Mouse (Mus musculus) limb, embryonic 11.5 days (tissue): ENCODE measurements around the gene Tbx3. TPM values are rescaled to one million over a fixed set of nuclear protein-coding genes. Genes with fewer than 3 reads are reported as not detected.

Experiments
- ATAC-seq: fragments of 200-750 bp; cut with Nextera tagmentation; 2 replicates; pipeline ENCODE4 v1.8.0; 2017; ENCODE audit warnings: low read depth; ENCODE audit not compliant: insufficient number of reproducible peaks, low FRiP score, low TSS enrichment
- DNase-seq: peaks from one replicate; pipeline ENCODE4 v3.0.0-alpha.2; 2015; ENCODE audit warnings: low spot score
- H3K27ac ChIP-seq: fragments of 300-500 bp; sonication (generic); replicated peaks from 2 replicates; pipeline ENCODE4 v1.5.1; 2014; ENCODE audit warnings: low read depth, mild to moderate bottlenecking, low read length
- H3K27me3 ChIP-seq: fragments of 300-500 bp; sonication (generic); 2 replicates; pipeline ENCODE4 v1.6.1; 2014; ENCODE audit warnings: mild to moderate bottlenecking, low read length, mixed read lengths; ENCODE audit not compliant: control insufficient read depth, insufficient read depth
- H3K36me3 ChIP-seq: fragments of 300-500 bp; sonication (generic); 2 replicates; pipeline ENCODE4 v1.6.1; 2014; ENCODE audit warnings: mild to moderate bottlenecking, low read length, moderate library complexity, mixed read lengths; ENCODE audit not compliant: control insufficient read depth, insufficient read depth
- H3K4me1 ChIP-seq: fragments of 300-500 bp; sonication (generic); 2 replicates; pipeline ENCODE4 v1.6.1; 2014; ENCODE audit warnings: low read length, mixed read lengths; ENCODE audit not compliant: control insufficient read depth, insufficient read depth
- H3K4me2 ChIP-seq: fragments of 300-500 bp; sonication (generic); 2 replicates; pipeline ENCODE4 v1.6.1; 2014; ENCODE audit warnings: low read depth, mild to moderate bottlenecking, moderate library complexity; ENCODE audit not compliant: severe bottlenecking
- H3K4me3 ChIP-seq: fragments of 300-500 bp; sonication (generic); 2 replicates; pipeline ENCODE4 v1.5.1; 2014; ENCODE audit warnings: low read depth, low read length
- H3K9ac ChIP-seq: fragments of 300-500 bp; sonication (generic); 2 replicates; pipeline ENCODE4 v1.6.1; 2014; ENCODE audit warnings: mild to moderate bottlenecking, low read length
- H3K9me3 ChIP-seq: fragments of 300-500 bp; sonication (generic); 2 replicates; pipeline ENCODE4 v1.6.1; 2016; ENCODE audit warnings: low read length; ENCODE audit not compliant: control insufficient read depth
- WGBS: fragments of 180-500 bp; shearing (Covaris S2); extraction: QIAGEN DNeasy Blood & Tissue Kit; methylation state at CpG from one replicate; pipeline ENCODE4 v1.1.7; 2014; 5-methylcytosine and 5-hydroxymethylcytosine counted together
- polyA plus RNA-seq: library from polyadenylated mRNA; unstranded; fragments of >200 nt; fragmentation: Nextera tagmentation; extraction: Ambion mirVana; gene quantifications from 2 replicates; pipeline ENCODE4 v1.2.1, GENCODE M21; 2014

Tbx3 gene
- polyA plus RNA-seq, 1 experiment from 2014 or later = 42.6 TPM

DNA sequence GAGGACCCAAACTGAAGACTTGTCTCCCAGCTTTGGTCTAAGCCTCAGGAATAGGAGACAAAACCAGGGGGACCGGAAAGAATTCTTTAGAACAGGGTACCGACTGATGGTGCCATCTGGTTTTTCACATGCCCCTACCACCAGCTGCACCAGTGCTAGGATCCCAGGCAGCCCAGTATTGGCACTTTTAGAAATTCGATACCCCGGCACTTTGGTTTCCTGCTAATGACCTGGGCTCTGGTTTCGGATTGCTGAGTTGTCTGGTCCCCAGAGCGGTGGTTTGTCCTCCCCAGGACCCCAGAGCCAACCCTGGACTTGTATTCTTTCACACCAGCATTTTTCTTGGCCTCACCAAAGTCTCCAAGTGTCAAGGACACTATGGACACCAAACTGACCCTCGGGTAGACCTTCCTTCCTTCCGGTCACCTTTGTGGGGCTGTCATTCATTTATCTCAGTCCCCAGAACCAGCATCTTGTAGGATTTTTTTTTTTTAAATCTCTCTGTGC lies 18.5 kb downstream of the Tbx3 start:
- H3K27ac ChIP-seq = no peak overlapping the region
- 4% methylated on average over 8 of the region's 8 CpGs for WGBS
- peak; percentile 37 for DNase-seq

GRCm38 (mm10) chr5:119689501-119689900 lies 19.0 kb downstream of the Tbx3 start:
- H3K27ac ChIP-seq = no peak overlapping the region
- no peak overlapping the region for H3K4me2 ChIP-seq
- 34% methylated on average over 3 of the region's 3 CpGs for WGBS
- no peaks in the 10 kb centered on the region for H3K36me3 ChIP-seq
- DNase-seq (no peak), ATAC-seq (no peak)
- H3K4me1 ChIP-seq = peaks cover 28% of the 10 kb centered on the region
- H3K9ac ChIP-seq = no peak overlapping the region
- H3K9me3 ChIP-seq = no peaks in the 10 kb centered on the region
- H3K4me3 ChIP-seq = no peak overlapping the region
- H3K27me3 ChIP-seq = peaks cover 45% of the 10 kb centered on the region

More for the DNA sequence above, 18.5 kb downstream of the Tbx3 start:
- peak overlapping the region; percentile 28 for H3K4me2 ChIP-seq
- no peak for ATAC-seq
- H3K9me3 ChIP-seq = no peaks in the 10 kb centered on the region
- H3K36me3 ChIP-seq = no peaks in the 10 kb centered on the region
- H3K4me3 ChIP-seq = no peak overlapping the region
- H3K9ac ChIP-seq = no peak overlapping the region; the same call in 1 of the 2 replicates
- peaks cover 48% of the 10 kb centered on the region for H3K27me3 ChIP-seq
- peaks cover 28% of the 10 kb centered on the region for H3K4me1 ChIP-seq

DNA sequence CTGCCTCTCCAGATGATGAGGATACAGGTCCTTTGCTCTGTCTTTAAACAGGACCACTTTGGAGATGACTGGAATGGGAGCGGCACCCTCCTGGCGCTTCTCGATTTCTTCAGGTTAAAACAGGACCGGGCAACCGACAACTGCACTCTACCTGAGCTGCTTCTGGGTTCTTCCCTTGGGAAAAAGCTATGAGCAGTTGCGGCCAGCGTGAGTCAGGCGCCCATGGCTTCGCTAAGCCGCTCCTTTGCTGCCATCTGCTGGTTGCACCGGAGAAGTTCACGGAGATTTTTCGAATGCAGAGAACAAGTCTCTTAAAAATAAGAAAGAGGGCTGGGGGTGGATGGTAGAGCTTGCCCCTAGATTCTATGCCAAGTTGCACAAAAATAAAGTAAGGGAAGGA lies 20.6 kb downstream of the Tbx3 start:
- H3K4me2 ChIP-seq = no peak overlapping the region

DNA sequence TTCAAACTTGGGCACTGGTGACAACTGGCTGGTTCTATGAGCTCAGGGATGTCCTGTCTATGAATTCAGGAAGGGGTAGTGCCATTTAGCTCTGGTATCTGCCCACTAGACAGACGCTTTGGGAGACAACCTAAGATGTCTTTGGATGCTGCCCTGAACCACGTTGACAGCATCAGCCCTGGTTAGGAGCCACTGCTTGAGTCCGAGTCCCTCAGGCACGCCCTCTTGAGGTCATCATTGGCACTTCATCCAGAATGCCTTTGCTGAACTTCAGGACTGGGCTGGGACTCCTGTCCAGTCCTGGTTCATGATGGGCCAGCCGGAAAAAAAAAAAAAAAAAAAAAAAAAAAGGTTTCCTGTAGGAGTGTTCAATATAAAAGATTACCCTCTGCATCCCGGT lies 22.0 kb downstream of the Tbx3 start:
- DNase-seq (peak; percentile 37), ATAC-seq (no peak)
- Histone ChIP-seq H3K27ac (no peak overlapping the region), H3K27me3 (peaks cover 29% of the 10 kb centered on the region), H3K9ac (no peak overlapping the region), H3K9me3 (no peaks in the 10 kb centered on the region), H3K4me1 (peaks cover 18% of the 10 kb centered on the region), H3K4me3 (no peak overlapping the region), H3K4me2 (no peak overlapping the region), H3K36me3 (no peaks in the 10 kb centered on the region)
- 38% methylated on average over 6 of the region's 6 CpGs for whole genome bisulfite sequencing

More for the DNA sequence above, 20.6 kb downstream of the Tbx3 start:
- H3K27ac ChIP-seq = no peak overlapping the region
- under 1% methylated on average over 13 of the region's 13 CpGs for WGBS
- no peaks in the 10 kb centered on the region for H3K9me3 ChIP-seq
- ATAC-seq (no peak), DNase-seq (peak; percentile 90)
- peaks cover 25% of the 10 kb centered on the region for H3K4me1 ChIP-seq
- H3K9ac ChIP-seq = no peak overlapping the region
- no peak overlapping the region for H3K4me3 ChIP-seq
- H3K36me3 ChIP-seq = no peaks in the 10 kb centered on the region
- H3K27me3 ChIP-seq = peaks cover 40% of the 10 kb centered on the region

DNA sequence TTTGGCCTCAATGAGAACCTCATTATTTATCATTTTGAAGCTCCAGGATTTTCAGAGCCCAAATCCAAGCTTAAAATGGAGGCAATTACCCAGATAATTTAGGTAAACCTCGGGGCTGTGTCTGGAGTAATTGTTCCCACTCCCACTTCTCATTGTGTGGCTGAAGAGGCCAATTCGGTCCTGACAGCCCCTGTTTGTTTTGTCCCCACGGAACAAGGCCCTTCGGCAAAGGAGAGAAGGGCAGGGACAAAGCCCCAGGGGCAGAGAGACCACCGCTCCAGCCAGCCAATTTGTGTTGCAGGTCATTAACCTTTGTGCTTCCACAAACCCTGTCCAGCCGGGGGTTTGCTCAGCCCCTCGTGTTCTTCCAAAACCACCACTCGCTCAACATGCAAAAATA lies 24.4 kb downstream of the Tbx3 start:
- Histone ChIP-seq H3K4me2 (no peak overlapping the region), H3K4me1 (peaks cover 5% of the 10 kb centered on the region; the same call in 1 of the 2 replicates), H3K9ac (0 out of 2 replicates have a peak overlapping the region, but pooled peaks have one; percentile 27), H3K36me3 (no peaks in the 10 kb centered on the region), H3K4me3 (no peak overlapping the region), H3K9me3 (no peaks in the 10 kb centered on the region), H3K27me3 (peaks cover 5% of the 10 kb centered on the region), H3K27ac (no peak overlapping the region)
- DNase-seq (no peak), ATAC-seq (no peak)
- 7% methylated on average over 8 of the region's 8 CpGs for WGBS

DNA sequence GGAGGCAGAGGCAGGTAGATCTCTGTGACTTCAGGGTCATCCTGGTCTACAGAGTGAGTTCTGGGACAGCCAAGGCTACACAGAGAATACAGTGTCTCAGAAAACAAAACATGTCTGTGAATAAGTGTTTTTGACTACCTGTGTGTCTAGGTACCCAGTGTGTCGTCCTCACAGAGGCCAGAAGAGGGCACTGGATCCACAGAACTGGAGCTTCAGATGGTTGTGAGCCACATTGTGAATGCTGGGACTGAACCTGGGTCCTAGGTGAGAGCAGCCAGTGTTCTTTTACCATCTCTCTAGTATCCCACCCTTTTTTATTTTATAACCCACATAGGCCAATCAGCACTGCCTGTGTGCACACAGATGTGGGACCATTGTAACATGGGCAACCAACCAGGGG lies 32.6 kb downstream of the Tbx3 start:
- H3K27me3 ChIP-seq = peaks cover 18% of the 10 kb centered on the region
- no peaks in the 10 kb centered on the region for H3K9me3 ChIP-seq
- H3K27ac ChIP-seq = no peak overlapping the region
- no peaks in the 10 kb centered on the region for H3K36me3 ChIP-seq
- WGBS = 83% methylated on average over 1 of the region's 1 CpGs
- no peak for DNase-seq
- H3K4me3 ChIP-seq = no peak overlapping the region
- no peak overlapping the region for H3K9ac ChIP-seq
- 0 out of 2 replicates have a peak, but pooled peaks cover 2% of the 10 kb centered on the region for H3K4me1 ChIP-seq
- ATAC-seq = no peak
- H3K4me2 ChIP-seq = no peak overlapping the region

DNA sequence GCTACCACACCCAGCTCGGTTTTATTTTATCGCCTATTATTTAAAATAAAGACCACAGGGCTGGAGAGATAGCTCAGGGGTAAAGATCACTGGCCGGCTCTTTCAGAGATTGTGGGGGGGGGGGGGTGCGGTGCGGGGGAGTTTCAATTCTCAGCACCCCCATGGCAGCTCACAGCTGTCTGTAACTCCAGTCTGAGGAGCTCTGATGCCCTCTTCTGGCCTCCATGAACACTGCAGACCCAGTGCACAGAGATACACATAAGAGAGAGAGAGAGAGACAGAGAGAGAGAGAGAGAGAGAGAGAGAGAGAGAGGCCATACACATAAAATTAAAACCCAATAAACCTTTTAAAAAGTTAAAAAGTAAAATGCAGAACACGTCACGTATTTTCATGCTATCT lies 34.4 kb downstream of the Tbx3 start:
- DNase-seq (no peak), ATAC-seq (no peak)
- Histone ChIP-seq H3K9me3 (no peaks in the 10 kb centered on the region), H3K4me3 (no peak overlapping the region), H3K27ac (no peak overlapping the region), H3K9ac (no peak overlapping the region), H3K27me3 (peaks cover 24% of the 10 kb centered on the region), H3K4me1 (0 out of 2 replicates have a peak, but pooled peaks cover 2% of the 10 kb centered on the region), H3K4me2 (no peak overlapping the region), H3K36me3 (no peaks in the 10 kb centered on the region)
- 59% methylated on average over 7 of the region's 7 CpGs for WGBS

DNA sequence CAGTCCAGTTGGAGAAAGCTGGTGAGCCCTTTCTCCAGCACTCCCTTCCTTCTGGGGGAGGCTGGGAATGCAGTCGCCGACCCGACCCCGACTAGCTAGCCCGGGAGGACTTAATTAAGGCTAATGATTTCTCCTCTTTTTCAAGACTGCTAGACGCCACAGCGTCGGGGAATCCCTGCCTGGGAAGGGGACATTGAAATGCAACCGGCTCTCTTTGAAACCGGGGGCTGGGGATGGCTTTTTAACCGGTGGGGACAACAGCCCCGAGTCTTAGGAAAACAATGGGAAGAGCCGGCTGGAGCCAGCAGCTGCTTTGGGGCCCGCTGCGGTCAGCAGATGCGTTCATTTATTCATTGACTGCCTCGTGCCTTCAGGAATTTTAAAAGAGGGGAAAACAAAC lies 36.0 kb downstream of the Tbx3 start:
- H3K4me3 ChIP-seq = no peak overlapping the region; the same call in 1 of the 2 replicates
- no peak for ATAC-seq
- peak overlapping the region; percentile 33; the same call in 1 of the 2 replicates for H3K4me2 ChIP-seq
- H3K27ac ChIP-seq = no peak overlapping the region
- peak overlapping the region; percentile 24; the same call in 1 of the 2 replicates for H3K9ac ChIP-seq
- H3K9me3 ChIP-seq = no peaks in the 10 kb centered on the region; the same call in 1 of the 2 replicates
- no peaks in the 10 kb centered on the region for H3K36me3 ChIP-seq
- peaks cover 28% of the 10 kb centered on the region for H3K27me3 ChIP-seq
- under 1% methylated on average over 17 of the region's 17 CpGs for WGBS
- DNase-seq = peak; percentile 46
- H3K4me1 ChIP-seq = 0 out of 2 replicates have a peak, but pooled peaks cover 2% of the 10 kb centered on the region
